Mouse (Mus musculus) kidney, postnatal 36 days (tissue): ENCODE measurements at regions not wholly inside any gene's neighbourhood (a gene's known extent, or its start where the extent isn't known, plus 50 kb on each side); places are given as distances from the start of the nearest gene placed in this dataset.

Source experiments
- DNase-seq, 2 experiments: peaks; one replicate each; pipeline ENCODE4 v3.0.0; 2021 to 2022; ENCODE audit warnings: mixed read lengths in 2 of 2

GRCm38 (mm10) chr19:56190222-56190621 is 96.7 kb upstream of the Habp2 start:
- no peak for DNase-seq

DNA sequence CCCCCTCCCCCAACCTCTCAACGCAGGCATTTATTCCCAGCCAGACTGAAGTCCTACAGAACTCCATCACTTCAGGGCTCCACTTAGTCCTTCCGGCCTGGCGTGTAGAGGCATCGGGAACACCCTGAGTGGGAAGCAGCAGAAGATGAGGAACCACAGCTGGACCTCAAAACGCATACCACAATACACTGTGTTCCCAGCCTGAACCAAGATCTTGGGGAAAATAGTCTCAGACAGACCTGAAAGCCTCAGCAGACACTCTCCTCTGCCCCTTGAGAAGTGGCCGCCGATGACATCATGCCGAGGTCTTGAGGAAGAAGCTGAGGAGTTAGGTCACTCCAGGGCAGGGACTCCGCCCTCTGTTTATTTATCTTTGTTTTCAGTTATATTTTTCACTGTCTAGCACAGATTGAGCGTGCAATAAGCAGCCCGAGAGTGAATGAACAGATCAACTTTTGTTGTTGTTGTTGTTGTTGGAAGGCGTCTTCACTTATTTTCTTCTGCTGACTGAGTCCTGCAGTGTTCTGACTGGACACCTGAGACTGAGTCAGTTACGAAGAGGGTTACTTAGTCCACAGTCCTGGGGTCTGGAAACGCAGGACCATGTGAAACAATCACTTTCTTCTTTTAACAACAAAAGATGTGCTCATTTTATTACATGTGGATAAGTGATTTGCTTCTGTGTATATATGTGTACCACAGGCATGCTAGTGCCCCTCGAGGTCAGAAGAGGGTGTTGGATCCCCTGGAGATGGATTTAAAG is 88.3 kb upstream of the Habp2 start:
- DNase-seq: peak in 1 of 2 experiments; percentile 2

- no peak for DNase-seq
These were observed 87.4 kb upstream of the Habp2 start for GRCm38 (mm10) chr19:56199401-56200150.

DNA sequence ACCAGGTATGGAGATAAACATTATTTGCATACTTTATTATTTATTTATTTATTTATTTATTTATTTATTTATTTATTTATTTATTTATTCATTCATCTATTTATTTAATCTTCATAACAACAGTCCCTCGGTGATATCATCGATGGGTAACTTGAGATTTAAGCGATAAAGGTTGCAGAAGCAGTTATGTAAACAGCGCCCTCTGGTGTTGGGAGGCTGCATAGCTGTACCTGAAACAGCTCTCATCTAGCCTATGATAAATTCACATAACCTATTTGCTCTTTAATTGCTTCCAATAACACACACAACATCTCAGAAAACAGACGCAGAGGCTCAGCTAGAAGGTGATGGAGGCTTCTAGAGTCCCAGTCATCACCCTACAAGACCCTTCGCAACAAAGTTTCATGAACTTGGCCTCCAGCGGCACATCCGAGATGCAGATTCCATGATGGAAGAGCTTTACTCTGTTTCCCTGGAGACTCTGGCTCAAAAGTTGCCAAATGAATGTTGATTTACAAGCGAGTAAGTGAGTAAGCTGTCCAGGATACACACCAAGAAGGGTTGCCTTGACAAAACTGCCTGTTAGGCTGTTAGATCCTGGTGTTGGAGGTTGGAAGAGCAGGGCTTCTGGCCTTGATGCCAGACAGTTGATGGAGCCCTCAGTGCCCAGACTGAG is 85.8 kb upstream of the Habp2 start:
- peak; percentile 4 to 58 for DNase-seq

DNA sequence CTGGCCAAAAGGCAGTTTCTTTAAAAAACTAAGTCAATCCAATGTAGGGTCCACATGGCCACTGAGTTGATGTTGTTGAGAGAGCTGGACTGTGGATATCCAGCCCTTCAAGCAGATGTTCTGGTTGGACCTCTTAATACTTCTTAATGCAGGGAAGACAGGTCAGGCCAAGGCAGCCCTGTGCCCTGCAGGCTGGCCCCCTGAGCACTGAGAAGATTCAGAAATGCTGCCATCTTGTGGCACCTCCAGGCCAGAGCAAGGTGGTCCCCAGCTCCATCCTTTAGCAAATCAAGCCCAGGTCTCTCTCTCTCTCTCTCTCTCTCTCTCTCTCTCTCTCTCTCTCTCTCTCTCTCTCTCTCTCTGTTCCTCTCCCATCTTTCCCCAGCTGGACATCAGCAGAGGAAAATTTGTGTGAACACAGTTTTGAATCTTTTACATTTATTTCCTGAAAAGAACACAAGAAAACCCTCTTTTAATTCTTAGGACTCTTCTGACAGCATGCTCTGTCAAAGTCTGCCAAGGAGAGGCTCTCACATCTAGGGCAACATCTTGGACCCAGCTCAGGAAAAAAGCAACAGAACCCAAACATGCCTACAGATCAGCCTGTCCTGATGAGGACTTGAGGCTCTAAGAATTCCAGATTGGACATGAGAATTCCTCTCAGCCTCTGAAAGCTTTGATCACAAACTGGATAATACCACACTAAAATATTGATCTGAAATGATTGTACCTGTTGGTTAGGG is 85.0 kb upstream of the Habp2 start:
- DNase-seq: peak; percentile 30 to 75

DNA sequence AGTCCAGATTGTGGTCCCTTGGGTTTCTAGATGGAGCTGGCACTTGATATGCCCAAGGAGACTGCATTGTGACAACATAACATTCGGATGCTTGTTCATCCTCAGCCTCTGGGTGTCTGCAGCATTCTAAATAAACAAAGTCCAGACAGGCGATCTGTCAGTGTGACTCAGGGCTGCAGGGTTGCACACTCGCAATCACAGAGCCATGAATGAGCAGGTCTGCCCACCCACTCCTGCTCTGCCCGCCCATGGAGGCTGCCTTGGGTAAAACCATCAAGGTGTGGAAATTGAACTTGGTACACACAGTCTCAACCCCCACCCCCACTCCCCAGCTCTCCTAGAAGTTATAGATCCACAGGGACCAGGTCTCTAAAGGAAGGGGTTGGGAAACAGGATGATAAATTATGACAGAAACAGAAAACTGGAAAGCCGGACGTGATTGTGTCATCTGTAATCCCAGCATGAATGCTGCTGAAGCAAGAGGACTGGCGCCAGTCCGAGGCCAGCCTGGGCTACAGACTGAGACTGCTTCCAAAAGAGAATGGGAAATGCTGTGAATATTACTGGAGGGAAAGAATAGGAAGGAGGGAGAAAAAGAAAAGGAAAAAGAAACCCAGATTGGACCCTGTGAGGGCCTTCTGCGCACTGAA is 84.3 kb upstream of the Habp2 start:
- no peak for DNase-seq

DNA sequence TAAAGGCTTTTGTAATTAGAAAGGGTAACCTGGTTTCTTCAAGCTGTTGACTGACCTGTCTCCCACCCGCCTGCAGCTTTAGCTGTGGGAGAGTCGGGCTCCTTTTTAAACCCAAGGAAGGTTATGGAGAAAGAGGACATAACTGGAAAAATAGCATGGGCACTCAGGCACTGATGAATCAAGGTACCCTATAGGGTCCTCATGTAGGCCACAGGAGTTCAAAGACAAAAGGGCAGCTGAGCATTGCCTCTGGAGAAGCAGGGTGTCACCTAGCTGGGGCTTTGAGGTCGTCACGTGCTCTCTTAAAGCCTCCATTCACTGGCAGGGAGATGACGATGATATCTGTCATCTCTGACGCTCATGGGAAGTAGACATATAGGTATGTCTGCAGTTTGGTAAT is 68.4 kb upstream of the Habp2 start:
- DNase-seq: no peak

DNA sequence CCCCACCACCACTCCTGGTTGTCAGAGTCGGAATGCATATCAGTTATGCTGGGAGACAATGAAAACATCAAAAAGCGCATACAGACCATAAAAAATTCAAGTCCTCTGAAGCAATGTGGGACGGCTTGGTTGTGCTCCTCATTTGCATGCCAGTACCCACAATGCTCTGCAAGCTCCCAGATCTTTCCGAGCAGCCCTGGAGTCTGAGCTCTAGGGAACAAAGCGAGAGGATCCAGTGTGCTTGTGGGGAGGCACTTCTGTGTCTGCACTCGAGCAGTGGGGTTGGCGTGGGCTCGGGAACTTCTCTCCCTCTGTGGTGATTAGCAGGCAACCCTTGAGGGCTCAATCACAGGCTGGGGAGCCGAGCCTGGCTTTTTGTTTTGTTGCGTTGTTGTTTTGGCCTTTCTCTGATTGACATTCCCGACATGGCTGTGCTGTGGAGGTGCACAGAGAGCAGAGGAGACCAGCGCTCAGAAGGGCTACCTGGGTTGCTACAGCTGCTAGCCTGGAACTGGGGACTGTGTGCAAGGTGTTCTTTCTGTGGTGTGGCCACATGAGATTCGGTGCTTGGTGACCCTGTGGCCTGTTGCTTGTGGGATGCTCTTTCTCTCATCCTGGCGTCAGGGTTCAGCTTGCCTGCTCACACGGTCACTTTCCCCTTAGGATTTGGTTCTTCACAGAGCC is 66.1 kb upstream of the Habp2 start:
- no peak for DNase-seq

DNA sequence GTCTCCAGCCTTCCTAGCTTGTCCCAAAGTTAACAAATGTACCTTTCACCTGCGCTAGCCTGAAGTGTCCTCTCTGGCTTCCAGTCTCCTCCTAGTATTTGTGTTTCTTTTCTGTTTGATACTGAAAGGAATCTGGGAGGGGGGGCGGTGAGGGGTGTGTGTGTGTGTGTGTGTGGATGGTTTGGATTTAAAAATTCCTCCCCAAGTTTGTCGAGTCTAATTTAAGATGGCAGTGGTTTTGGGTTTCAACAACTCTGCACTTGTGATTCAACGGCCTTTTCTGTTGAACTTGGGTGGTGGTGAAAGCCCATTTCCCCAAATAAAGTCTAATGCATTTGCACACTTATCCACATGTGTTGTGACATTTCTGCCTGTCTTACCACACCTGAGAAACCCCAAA is 64.4 kb upstream of the Habp2 start:
- DNase-seq: no peak

GRCm38 (mm10) chr19:56225039-56225438 is 61.9 kb upstream of the Habp2 start:
- DNase-seq: no peak

DNA sequence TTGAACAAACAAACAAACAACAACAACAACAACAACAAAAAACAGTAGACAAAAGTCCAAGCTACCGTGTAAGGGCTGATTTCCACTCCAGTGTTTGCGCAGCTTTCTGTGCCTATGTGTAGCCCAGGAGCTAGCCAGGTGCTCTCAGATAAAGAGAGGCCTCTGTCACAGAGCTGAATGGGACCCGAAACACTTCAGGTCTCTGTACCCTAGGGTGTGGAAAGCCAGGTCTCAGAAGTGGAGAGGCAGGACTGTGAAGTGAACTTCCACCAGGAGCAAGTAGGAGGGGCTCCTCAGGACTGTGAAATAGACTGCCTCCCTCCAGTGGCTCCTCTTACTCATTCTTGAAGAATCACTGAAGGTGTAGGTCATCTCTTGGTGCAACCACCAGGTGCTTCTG is 61.4 kb upstream of the Habp2 start:
- DNase-seq: no peak

- DNase-seq: no peak
These were observed 58.4 kb upstream of the Habp2 start for GRCm38 (mm10) chr19:56228586-56228985.

DNA sequence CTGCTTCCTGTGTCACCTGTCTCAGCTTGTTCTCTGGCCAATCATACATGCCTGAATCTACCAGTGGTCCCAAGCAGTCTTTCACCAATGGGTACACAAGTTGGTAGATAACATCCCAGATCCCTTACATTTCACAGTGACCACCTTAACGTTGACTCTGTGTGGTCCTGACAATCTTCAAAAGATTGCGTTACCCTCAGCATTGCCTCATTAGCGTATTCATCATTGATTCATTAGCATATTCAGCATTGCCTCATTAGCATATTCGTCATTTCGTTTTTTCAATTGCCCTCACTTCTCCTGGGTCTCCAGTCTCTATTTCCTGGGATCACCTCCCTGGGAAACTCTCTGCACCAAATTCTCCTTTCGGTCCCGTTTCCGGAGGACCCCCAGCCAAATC is 55.5 kb upstream of the Habp2 start:
- no peak for DNase-seq

GRCm38 (mm10) chr19:56231849-56232248 is 55.1 kb upstream of the Habp2 start:
- peak in 1 of 2 experiments; percentile 8 for DNase-seq

GRCm38 (mm10) chr19:56232269-56232668 is 54.7 kb upstream of the Habp2 start:
- no peak for DNase-seq

- no peak for DNase-seq
These were observed 54.0 kb upstream of the Habp2 start for GRCm38 (mm10) chr19:56232950-56233349.

DNA sequence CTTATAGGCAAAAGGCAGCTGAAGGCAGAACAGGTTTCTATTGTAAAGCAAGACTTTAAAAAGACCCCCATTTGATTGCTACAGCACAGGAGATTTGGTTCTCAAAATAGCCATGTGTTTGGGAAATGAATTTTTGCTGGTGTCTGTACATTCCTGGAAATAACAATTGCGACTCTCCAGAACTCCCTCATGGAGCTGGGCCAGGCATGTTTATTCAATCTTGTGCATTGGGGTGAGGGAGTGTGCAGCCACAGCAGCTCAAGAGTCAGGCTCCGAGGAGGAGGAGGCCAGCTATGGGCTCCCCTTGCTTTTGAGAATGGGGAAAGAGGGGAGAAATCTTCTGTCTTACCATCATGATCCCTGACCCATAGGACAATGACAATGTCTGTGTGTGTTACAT is 51.9 kb upstream of the Habp2 start:
- DNase-seq: no peak
